Mouse (Mus musculus) adrenal gland, postnatal 14 days (tissue): ENCODE measurements around the gene Lpo. TPM values are rescaled to one million over a fixed set of nuclear protein-coding genes. Genes with fewer than 3 reads are reported as not detected.

Experiments
- DNase-seq: peaks from one replicate; pipeline ENCODE4 v3.0.0; 2021; ENCODE audit warnings: mixed read lengths
- microRNA-seq, 2 experiments: library from miRNA; unstranded; fragments of <30 nt; microRNA quantifications; one replicate each; pipeline ENCODE4 v1.2.0; 2021
- total RNA-seq: library from RNA; stranded (reverse); gene quantifications from 2 replicates; pipeline ENCODE4 v1.2.3, GENCODE M21; 2021

The Lpo gene
- total RNA-seq, 1 experiment from 2014 or later: not detected

DNA sequence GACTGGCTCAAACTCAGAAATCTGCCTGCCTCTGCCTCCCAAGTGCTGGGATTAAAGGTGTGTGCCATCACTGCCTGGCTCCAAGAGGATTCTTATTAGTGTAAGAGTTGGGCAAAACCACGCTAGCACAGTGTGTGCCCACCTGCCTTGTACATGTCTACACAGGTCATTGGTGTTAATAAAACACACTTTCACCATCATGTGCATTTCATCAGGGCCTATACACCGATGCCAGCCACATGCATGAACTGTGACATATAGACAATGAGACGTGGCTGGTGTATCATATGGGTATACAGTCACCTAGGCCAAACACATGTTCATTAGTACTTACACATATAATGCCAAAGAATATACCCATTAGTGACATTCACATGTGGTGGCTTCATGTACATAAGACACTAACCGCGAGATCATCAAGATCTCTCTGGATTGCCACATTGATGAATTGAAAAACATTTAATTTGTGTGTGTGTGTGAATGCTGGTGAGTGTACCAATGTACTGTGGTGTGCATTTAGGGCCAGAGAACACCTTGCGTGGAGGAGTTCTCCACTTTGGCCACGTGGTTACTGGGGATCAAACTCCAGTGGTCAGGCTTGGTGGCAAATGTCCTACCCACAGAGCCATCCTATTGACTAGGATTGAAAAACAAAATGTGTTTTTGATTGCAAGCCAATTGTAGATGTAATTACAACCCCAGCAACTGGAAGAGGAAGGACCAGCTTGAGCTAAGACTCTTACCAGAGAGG lies 69.8 kb downstream of the Lpo start:
- no peak for DNase-seq

- DNase-seq: no peak
These were observed 70.8 kb downstream of the Lpo start for GRCm38 (mm10) chr11:87757001-87757954.

Small RNA genes lying within 50 kb of the gene (microRNA-seq; reads per million reads assigned to microRNA genes)
- gene Mir142: 0 reads per million in 2 experiments
- gene Mir142b: 0 reads per million in 2 experiments

Other genes starting within 250 kb of the Lpo start
- gene Mtmr4, start 236.1 kb downstream of the Lpo start, total RNA-seq: 23.7 and 27.7 TPM in 2 replicates
- gene Hsf5, start 211.1 kb downstream of the Lpo start, total RNA-seq: not detected in 2 replicates
- 5.7 and 6.4 TPM in 2 replicates for gene Rnf43, start 165.6 kb downstream of the Lpo start, total RNA-seq
- 56.5 and 74.2 TPM in 2 replicates for gene Supt4a, start 90.7 kb downstream of the Lpo start, total RNA-seq
- 2.8 and 3.9 TPM in 2 replicates for gene Tspoap1, start 67.7 kb downstream of the Lpo start, total RNA-seq
- gene Mpo, start 34.7 kb downstream of the Lpo start, total RNA-seq: 0.64 and 1.4 TPM in 2 replicates
- 9.5 and 14.3 TPM in 2 replicates for gene Mks1, start 24.9 kb upstream of the Lpo start, total RNA-seq
- gene Epx, start 47.2 kb upstream of the Lpo start, total RNA-seq: 0.63 TPM in 1 of 2 replicates, not detected in the other
- not detected in 2 replicates for gene Olfr462, start 64.0 kb upstream of the Lpo start, total RNA-seq
- not detected in 2 replicates for gene Olfr463, start 69.1 kb upstream of the Lpo start, total RNA-seq
- not detected in 2 replicates for gene Olfr464, start 92.7 kb upstream of the Lpo start, total RNA-seq
- 154 and 174 TPM in 2 replicates for gene Dynll2, start 159.2 kb upstream of the Lpo start, total RNA-seq
- 245 and 260 TPM in 2 replicates for gene Srsf1, start 219.1 kb upstream of the Lpo start, total RNA-seq
- 39.8 and 42.4 TPM in 2 replicates for gene Vezf1, start 240.0 kb upstream of the Lpo start, total RNA-seq